Mouse (Mus musculus) 3134 (cell line): ENCODE data around the gene Ston1.

Experiments used
- DNase-seq: peaks from one replicate; pipeline ENCODE4 v3.0.0-alpha.2; 2011; ENCODE audit warnings: low spot score; ENCODE audit not compliant: insufficient read length; ENCODE audit errors: extremely low read depth

Gene Ston1

GRCm38 (mm10) chr17:88597222-88598055 lies at the start of gene Ston1:
Gene Ston1, plus strand, starts transcription at chr17:88597684.
- DNase-seq: peak; percentile 86

- no peak for DNase-seq
Observed at GRCm38 (mm10) chr17:88549411-88550191, 47.9 kb upstream of the Ston1 start.

- DNase-seq: no peak
Observed at GRCm38 (mm10) chr17:88550351-88550750, 47.1 kb upstream of the Ston1 start.

GRCm38 (mm10) chr17:88550981-88551940 lies 46.2 kb upstream of the Ston1 start:
- DNase-seq: no peak

- DNase-seq: no peak
Observed at GRCm38 (mm10) chr17:88552556-88552955, 44.9 kb upstream of the Ston1 start.

GRCm38 (mm10) chr17:88553001-88553449 lies 44.5 kb upstream of the Ston1 start:
- no peak for DNase-seq

GRCm38 (mm10) chr17:88553473-88554087 lies 43.9 kb upstream of the Ston1 start:
- DNase-seq: no peak

- no peak for DNase-seq
Observed at GRCm38 (mm10) chr17:88556176-88556575, 41.3 kb upstream of the Ston1 start.

GRCm38 (mm10) chr17:88556688-88557087 lies 40.8 kb upstream of the Ston1 start:
- DNase-seq: no peak

GRCm38 (mm10) chr17:88558168-88558842 lies 39.2 kb upstream of the Ston1 start:
- no peak for DNase-seq

GRCm38 (mm10) chr17:88563611-88564010 lies 33.9 kb upstream of the Ston1 start:
- DNase-seq: no peak

GRCm38 (mm10) chr17:88569807-88570540 lies 27.5 kb upstream of the Ston1 start:
- DNase-seq: no peak

GRCm38 (mm10) chr17:88570784-88571183 lies 26.7 kb upstream of the Ston1 start:
- DNase-seq: no peak

- DNase-seq: no peak
Observed at GRCm38 (mm10) chr17:88574811-88575210, 22.7 kb upstream of the Ston1 start.

GRCm38 (mm10) chr17:88578522-88579242 lies 18.8 kb upstream of the Ston1 start:
- DNase-seq: no peak

- DNase-seq: no peak
Observed at GRCm38 (mm10) chr17:88580556-88580955, 16.9 kb upstream of the Ston1 start.

- no peak for DNase-seq
Observed at GRCm38 (mm10) chr17:88581511-88582021, 15.9 kb upstream of the Ston1 start.

- no peak for DNase-seq
Observed at GRCm38 (mm10) chr17:88582999-88583398, 14.5 kb upstream of the Ston1 start.
